Mouse (Mus musculus) bone marrow, adult 2 months (tissue): Measurements from ENCODE around the gene Pqlc3.
A peak's percentile ranks its signal among the peaks of the same experiment; 100 is the strongest.

Source experiments
- CTCF ChIP-seq: fragments of 200-500 bp; IDR thresholded peaks from 2 replicates; pipeline ENCODE4 v1.5.1; 2011; ENCODE audit warnings: low read length, control low read depth; ENCODE audit not compliant: control insufficient read depth, insufficient read depth
- POLR2A ChIP-seq: fragments of 200-500 bp; IDR thresholded peaks from 2 replicates; pipeline ENCODE4 v1.6.1; 2011; ENCODE audit warnings: low read depth, mild to moderate bottlenecking, control low read depth, low read length, borderline replicate concordance; ENCODE audit not compliant: control insufficient read depth

DNA sequence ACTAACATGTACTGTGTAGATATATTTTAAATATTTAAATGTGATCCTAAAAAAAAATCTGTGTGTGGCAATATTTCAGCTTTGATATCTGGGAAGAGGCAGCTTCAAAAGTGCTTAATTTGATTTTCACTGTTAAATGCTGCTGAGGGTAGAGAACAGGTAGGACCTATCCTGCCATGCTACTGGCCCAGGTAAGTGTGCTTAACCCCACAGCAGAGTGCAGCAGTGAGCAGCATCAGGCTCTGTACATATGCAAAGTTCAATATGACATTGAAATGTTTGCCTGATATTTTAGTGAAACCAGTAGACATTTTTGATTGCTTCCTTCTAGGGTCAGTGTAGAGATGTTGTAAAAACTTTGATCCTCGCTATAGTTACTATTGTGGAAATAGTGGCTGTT, 14.4 kb downstream of the Pqlc3 start:
- TF ChIP-seq CTCF (peak; percentile 19; the same call in 1 of the 2 replicates), POLR2A (no peak)
